Mouse (Mus musculus) stomach, embryonic 14.5 days (tissue): Measurements from ENCODE around the gene Lrig1. TPM values are rescaled to one million over a fixed set of nuclear protein-coding genes. Genes with fewer than 3 reads are reported as not detected.
A peak's percentile ranks its signal among the peaks of the same experiment; 100 is the strongest.

Experiments used
- ATAC-seq: fragments of 200-750 bp; cut with Nextera tagmentation; 2 replicates; pipeline ENCODE4 v1.8.0; 2017; ENCODE audit warnings: low read depth, moderate TSS enrichment; ENCODE audit not compliant: insufficient number of reproducible peaks, insufficient read depth, low FRiP score
- H3K27ac ChIP-seq: fragments of 300-500 bp; sonication (generic); 2 replicates; pipeline ENCODE4 v1.5.1; 2014; ENCODE audit warnings: mild to moderate bottlenecking, low read length, moderate library complexity, mixed read lengths
- H3K27me3 ChIP-seq: fragments of 300-500 bp; sonication (generic); 2 replicates; pipeline ENCODE4 v1.6.1; 2014; ENCODE audit warnings: low read length, control low read depth, mixed read lengths; ENCODE audit not compliant: control insufficient read depth, insufficient read depth
- H3K36me3 ChIP-seq: fragments of 300-500 bp; sonication (generic); 2 replicates; pipeline ENCODE4 v1.6.1; 2014; ENCODE audit warnings: mild to moderate bottlenecking, control low read depth, low read length, moderate library complexity, mixed read lengths; ENCODE audit not compliant: control insufficient read depth, insufficient read depth
- H3K4me1 ChIP-seq: fragments of 300-500 bp; sonication (generic); 2 replicates; pipeline ENCODE4 v1.6.1; 2014; ENCODE audit warnings: low read length, control low read depth, mixed read lengths; ENCODE audit not compliant: control insufficient read depth, insufficient read depth
- H3K4me2 ChIP-seq: fragments of 300-500 bp; sonication (generic); replicated peaks from 2 replicates; pipeline ENCODE4 v1.6.1; 2014; ENCODE audit warnings: low read depth, low read length, control low read depth
- H3K4me3 ChIP-seq: fragments of 300-500 bp; sonication (generic); 2 replicates; pipeline ENCODE4 v1.5.1; 2014; ENCODE audit warnings: low read depth, low read length, control low read depth
- H3K9ac ChIP-seq: fragments of 300-500 bp; sonication (generic); replicated peaks from 2 replicates; pipeline ENCODE4 v1.6.1; 2014; ENCODE audit warnings: low read depth, mild to moderate bottlenecking, control low read depth, low read length, moderate library complexity, mixed read lengths
- H3K9me3 ChIP-seq: fragments of 300-500 bp; sonication (generic); 2 replicates; pipeline ENCODE4 v1.6.1; 2016; ENCODE audit warnings: low read depth, low read length, control low read depth; ENCODE audit not compliant: control insufficient read depth
- WGBS: fragments of 180-500 bp; shearing (Covaris S2); extraction: QIAGEN DNeasy Blood & Tissue Kit; methylation state at CpG from one replicate; pipeline ENCODE4 v1.1.7; 2014; 5-methylcytosine and 5-hydroxymethylcytosine counted together
- polyA plus RNA-seq: library from polyadenylated mRNA; unstranded; fragments of >200 nt; fragmentation: Nextera tagmentation; extraction: Ambion mirVana; gene quantifications from 2 replicates; pipeline ENCODE4 v1.2.1, GENCODE M21; 2014

The Lrig1 gene
- polyA plus RNA-seq, 1 experiment from 2014 or later, result 49.3 TPM

DNA sequence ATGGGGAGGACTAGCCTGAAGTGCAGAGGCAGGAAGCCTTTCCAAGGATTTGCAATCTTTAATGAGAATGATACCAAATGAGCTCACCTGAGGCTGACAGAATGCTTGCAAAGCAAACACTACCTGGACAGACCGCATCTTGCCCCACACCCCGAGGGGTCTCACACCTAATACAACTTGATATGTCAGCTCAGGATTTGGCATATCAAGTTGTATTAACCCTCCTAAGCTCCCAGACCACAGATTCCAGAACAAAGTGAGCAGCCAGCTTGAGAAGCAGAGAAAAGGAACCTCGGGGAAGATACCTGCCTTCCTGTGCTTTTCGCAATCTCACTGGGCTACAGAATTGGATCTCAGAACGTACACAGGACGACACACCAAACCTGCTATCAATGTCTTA is 53.1 kb downstream of the Lrig1 start:
- Histone ChIP-seq H3K4me3 (no peak overlapping the region), H3K27me3 (no peaks in the 10 kb centered on the region), H3K9me3 (no peaks in the 10 kb centered on the region), H3K4me2 (no peak overlapping the region), H3K27ac (0 out of 2 replicates have a peak overlapping the region, but pooled peaks have one; percentile 7), H3K4me1 (peaks cover 36% of the 10 kb centered on the region), H3K9ac (no peak overlapping the region), H3K36me3 (peaks cover 16% of the 10 kb centered on the region)
- no peak for ATAC-seq
- 67% methylated on average over 6 of the region's 6 CpGs for WGBS

DNA sequence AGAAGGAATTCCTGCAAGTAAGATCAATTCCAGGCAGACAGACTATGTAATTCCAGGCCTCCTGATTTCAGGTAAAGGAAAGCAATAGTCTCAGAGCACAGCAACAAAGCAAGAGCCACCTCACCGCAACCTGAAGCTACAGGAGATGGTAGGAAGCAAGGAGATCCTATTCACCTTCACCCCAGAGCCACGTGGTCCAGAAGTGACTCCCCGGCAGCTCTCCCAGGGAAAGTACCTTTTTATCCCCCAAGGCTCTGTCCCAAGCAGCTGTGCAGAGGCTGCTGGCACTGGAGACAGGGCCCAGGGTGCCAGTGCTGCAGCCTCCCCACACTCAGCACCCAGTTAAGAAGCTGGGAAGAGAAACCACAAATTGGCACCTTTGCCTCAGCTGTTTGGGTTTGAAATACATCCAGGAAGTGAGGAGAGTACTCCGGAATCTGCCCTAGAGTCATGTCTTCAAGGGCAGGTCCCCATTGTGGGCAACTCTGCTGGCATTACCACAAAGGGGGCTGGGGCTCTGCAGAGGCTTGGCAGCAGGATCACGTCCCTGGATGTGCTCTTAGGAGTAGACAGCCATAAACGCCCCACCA is 53.6 kb downstream of the Lrig1 start:
- Histone ChIP-seq H3K36me3 (peaks cover 13% of the 10 kb centered on the region), H3K4me2 (no peak overlapping the region), H3K27me3 (no peaks in the 10 kb centered on the region), H3K9ac (no peak overlapping the region), H3K4me1 (peaks cover 40% of the 10 kb centered on the region), H3K4me3 (no peak overlapping the region), H3K9me3 (no peaks in the 10 kb centered on the region), H3K27ac (0 out of 2 replicates have a peak overlapping the region, but pooled peaks have one; percentile 7)
- 68% methylated on average over 6 of the region's 6 CpGs for whole genome bisulfite sequencing
- no peak for ATAC-seq

DNA sequence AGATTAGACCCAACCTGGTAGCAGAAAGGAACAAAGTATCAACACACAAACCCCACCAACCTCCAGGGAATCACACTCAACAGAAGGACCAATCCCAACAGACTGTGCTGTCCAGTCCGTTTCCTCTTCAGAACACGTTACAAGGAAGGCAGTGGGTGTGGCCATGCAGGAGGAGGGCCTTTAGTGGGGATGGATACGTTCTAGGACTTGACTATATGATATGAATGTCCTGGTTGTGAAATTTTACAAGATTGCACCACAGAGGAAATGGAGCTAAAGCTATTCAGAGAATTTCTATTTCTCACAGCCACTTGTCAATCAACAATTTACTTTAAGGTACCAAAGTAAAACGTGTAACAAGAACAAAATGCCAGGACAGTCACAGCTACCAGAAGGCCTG is 54.2 kb downstream of the Lrig1 start:
- Histone ChIP-seq H3K4me3 (no peak overlapping the region), H3K27me3 (no peaks in the 10 kb centered on the region), H3K9me3 (no peaks in the 10 kb centered on the region), H3K27ac (no peak overlapping the region), H3K9ac (no peak overlapping the region), H3K36me3 (peaks cover 12% of the 10 kb centered on the region), H3K4me1 (peaks cover 43% of the 10 kb centered on the region), H3K4me2 (no peak overlapping the region)
- WGBS, result 37% methylated on average over 4 of the region's 4 CpGs
- no peak for ATAC-seq

GRCm38 (mm10) chr6:94644641-94645040 is 55.3 kb downstream of the Lrig1 start:
- Histone ChIP-seq H3K4me2 (no peak overlapping the region), H3K27me3 (no peaks in the 10 kb centered on the region), H3K36me3 (peaks cover 12% of the 10 kb centered on the region), H3K27ac (no peak overlapping the region), H3K4me3 (no peak overlapping the region), H3K9ac (no peak overlapping the region), H3K4me1 (peaks cover 41% of the 10 kb centered on the region), H3K9me3 (no peaks in the 10 kb centered on the region)
- 69% methylated on average over 3 of the region's 3 CpGs for WGBS
- ATAC-seq, result no peak

DNA sequence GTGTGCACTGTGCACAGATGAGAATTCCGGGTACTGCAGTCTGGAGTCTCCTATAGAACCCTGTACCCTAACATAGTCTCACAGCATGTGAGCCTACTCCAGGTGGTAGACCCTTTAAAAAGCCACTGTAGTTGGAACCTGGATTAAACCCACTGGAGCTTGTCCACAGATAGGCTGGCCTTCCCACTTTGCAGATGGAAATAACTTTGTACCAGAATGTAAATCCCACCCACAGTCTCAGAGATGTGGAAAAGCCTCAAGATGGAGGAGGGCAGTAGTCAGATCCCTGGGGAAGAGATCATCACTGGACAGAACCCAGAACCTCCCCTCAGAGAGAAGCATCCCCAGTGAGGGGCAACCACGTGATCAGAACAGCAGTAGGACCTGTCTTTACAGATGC is 56.0 kb downstream of the Lrig1 start:
- Histone ChIP-seq H3K27me3 (no peaks in the 10 kb centered on the region), H3K36me3 (peaks cover 12% of the 10 kb centered on the region), H3K9me3 (no peaks in the 10 kb centered on the region), H3K9ac (no peak overlapping the region), H3K4me3 (no peak overlapping the region), H3K4me1 (peaks cover 44% of the 10 kb centered on the region), H3K4me2 (no peak overlapping the region), H3K27ac (no peak overlapping the region)
- ATAC-seq, result no peak
- WGBS, result 76% methylated on average over 2 of the region's 2 CpGs

DNA sequence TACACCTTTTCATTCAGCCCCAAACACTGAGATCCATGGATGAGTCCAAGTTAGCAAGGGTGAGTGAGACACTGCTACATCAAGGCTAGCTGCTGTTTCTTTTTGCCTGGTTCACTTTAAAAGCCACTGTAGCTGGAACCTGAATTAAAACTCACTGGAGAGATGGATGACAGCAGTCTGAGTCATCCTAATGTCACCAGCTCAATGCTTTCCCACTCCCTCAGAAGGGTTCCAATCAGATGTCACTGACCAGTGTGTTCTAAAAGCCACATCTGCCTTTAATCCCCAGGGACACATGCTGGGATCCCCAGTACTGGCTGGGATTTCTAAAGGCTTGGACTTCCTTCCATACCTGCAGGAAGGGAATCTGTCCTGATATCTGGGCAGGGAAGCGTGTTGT is 57.9 kb downstream of the Lrig1 start:
- Histone ChIP-seq H3K4me3 (no peak overlapping the region), H3K9me3 (no peaks in the 10 kb centered on the region), H3K4me2 (no peak overlapping the region), H3K27me3 (no peaks in the 10 kb centered on the region), H3K36me3 (peaks cover 11% of the 10 kb centered on the region), H3K27ac (no peak overlapping the region), H3K4me1 (peaks cover 25% of the 10 kb centered on the region), H3K9ac (no peak overlapping the region)
- 88% methylated on average over 1 of the region's 1 CpGs for WGBS
- ATAC-seq, result no peak

DNA sequence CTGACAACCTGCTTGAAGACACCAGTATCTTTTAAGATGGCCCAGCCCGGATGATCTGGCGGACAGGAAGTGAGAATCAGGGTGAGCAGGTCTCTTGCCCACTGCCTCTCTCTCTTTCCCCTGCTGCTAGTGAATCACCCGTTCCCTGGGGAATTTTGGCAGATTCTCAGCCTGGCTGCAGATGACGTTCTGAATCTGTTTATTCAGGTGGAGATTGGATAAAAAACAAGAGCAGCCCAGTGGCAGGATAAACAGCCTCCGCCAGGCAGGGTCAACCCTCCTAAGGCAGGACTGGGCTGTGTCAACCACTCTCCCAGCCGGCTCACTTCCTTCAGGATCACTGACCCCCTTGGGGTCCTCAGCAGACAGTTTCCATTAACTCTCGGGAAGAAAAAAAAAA is 59.7 kb downstream of the Lrig1 start:
- Histone ChIP-seq H3K36me3 (peaks cover 5% of the 10 kb centered on the region; the same call in 1 of the 2 replicates), H3K4me2 (no peak overlapping the region), H3K27me3 (no peaks in the 10 kb centered on the region), H3K9me3 (no peaks in the 10 kb centered on the region), H3K4me3 (no peak overlapping the region), H3K9ac (no peak overlapping the region), H3K4me1 (peaks cover 20% of the 10 kb centered on the region), H3K27ac (no peak overlapping the region)
- 21% methylated on average over 7 of the region's 7 CpGs for WGBS
- ATAC-seq, result no peak

DNA sequence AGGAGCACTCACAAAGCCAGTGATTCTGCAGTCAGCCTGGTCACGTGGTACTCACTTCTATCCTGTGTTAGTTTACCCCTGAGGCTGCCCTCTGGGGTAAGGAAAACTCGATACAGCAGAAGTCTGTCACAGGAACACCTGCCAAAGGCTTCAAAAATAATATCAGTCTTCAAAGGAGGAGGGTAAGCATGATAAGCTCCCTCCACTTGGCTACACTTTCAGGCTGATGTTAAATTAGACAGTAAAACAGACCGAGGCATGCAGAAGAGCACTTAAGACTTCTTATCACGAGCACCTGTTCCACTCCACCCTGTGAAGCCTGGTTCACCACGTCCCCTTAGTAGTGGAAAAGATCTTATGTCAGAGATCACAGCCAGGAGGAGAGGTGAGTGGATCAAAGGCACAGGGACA is 62.9 kb downstream of the Lrig1 start:
- ATAC-seq, result no peak
- Histone ChIP-seq H3K9me3 (no peaks in the 10 kb centered on the region), H3K9ac (no peak overlapping the region), H3K27ac (no peak overlapping the region), H3K27me3 (no peaks in the 10 kb centered on the region), H3K4me2 (no peak overlapping the region), H3K4me3 (no peak overlapping the region), H3K36me3 (no peaks in the 10 kb centered on the region), H3K4me1 (peaks cover 35% of the 10 kb centered on the region)
- WGBS, result 42% methylated on average over 5 of the region's 5 CpGs

DNA sequence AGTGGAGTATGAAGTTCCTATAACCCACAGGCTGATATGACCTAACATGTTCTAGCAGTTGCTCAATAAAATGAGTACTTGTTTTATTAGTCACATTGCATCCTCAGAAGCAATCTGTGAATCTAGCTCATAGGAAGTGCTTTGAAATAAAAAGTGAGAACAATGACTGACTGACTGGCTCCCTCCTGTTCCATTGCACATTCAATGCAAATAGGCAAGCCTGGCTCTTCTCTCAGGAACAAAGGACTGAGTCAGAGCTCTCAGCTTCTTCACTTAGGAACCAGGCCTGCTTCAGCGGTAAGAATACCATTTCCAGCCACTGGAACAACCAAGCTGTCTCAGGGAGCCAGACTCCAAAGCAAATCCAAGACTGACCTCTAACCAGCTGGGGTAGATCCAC is 64.6 kb downstream of the Lrig1 start:
- Histone ChIP-seq H3K4me2 (no peak overlapping the region), H3K27me3 (no peaks in the 10 kb centered on the region), H3K4me1 (peaks cover 36% of the 10 kb centered on the region), H3K4me3 (no peak overlapping the region), H3K9ac (no peak overlapping the region), H3K36me3 (no peaks in the 10 kb centered on the region), H3K27ac (no peak overlapping the region), H3K9me3 (no peaks in the 10 kb centered on the region)
- WGBS, result 54% methylated on average over 1 of the region's 1 CpGs
- ATAC-seq, result no peak
